Mouse (Mus musculus) spleen, postnatal 10 days (tissue): ENCODE data around the gene Anks6.

Source experiments
- DNase-seq, 2 experiments: peaks; one replicate each; pipeline ENCODE4 v3.0.0; 2021 to 2022; ENCODE audit warnings: low spot score in 2 of 2

The Anks6 gene

GRCm38 (mm10) chr4:47046974-47047373, 10.3 kb downstream of the Anks6 start:
- peak in 1 of 2 experiments; percentile 8 for DNase-seq

GRCm38 (mm10) chr4:47043866-47044265, 13.4 kb downstream of the Anks6 start:
- DNase-seq = no peak

GRCm38 (mm10) chr4:47039586-47039985, 17.6 kb downstream of the Anks6 start:
- DNase-seq = no peak

GRCm38 (mm10) chr4:47037321-47037657, 19.9 kb downstream of the Anks6 start:
- peak; percentile 65 to 84 for DNase-seq

- no peak for DNase-seq
Measured at GRCm38 (mm10) chr4:47036486-47037320, 20.5 kb downstream of the Anks6 start.

GRCm38 (mm10) chr4:47035536-47035935, 21.7 kb downstream of the Anks6 start:
- no peak for DNase-seq

GRCm38 (mm10) chr4:47032171-47032570, 25.1 kb downstream of the Anks6 start:
- DNase-seq = no peak

GRCm38 (mm10) chr4:47028791-47029190, 28.4 kb downstream of the Anks6 start:
- no peak for DNase-seq

GRCm38 (mm10) chr4:47023949-47024348, 33.3 kb downstream of the Anks6 start:
- no peak for DNase-seq

GRCm38 (mm10) chr4:47022804-47023603, 34.2 kb downstream of the Anks6 start:
- no peak for DNase-seq

- DNase-seq = peak; percentile 69 to 85
Measured at GRCm38 (mm10) chr4:47020563-47020962, 36.7 kb downstream of the Anks6 start.

- DNase-seq = no peak
Measured at GRCm38 (mm10) chr4:47015156-47015555, 42.1 kb downstream of the Anks6 start.

- DNase-seq = no peak
Measured at GRCm38 (mm10) chr4:47012476-47012875, 44.8 kb downstream of the Anks6 start.

GRCm38 (mm10) chr4:47010400-47011231, 46.6 kb downstream of the Anks6 start:
- peak; percentile 40 to 66 for DNase-seq

GRCm38 (mm10) chr4:47000626-47001395, 56.4 kb downstream of the Anks6 start:
- no peak for DNase-seq

GRCm38 (mm10) chr4:46997969-46998368, 59.3 kb downstream of the Anks6 start:
- no peak for DNase-seq

GRCm38 (mm10) chr4:46992827-46993473, 64.3 kb downstream of the Anks6 start:
- peak in 1 of 2 experiments; percentile 54 for DNase-seq

- DNase-seq = no peak
Measured at GRCm38 (mm10) chr4:46991959-46992316, 65.3 kb downstream of the Anks6 start.

GRCm38 (mm10) chr4:46991016-46991958, 65.9 kb downstream of the Anks6 start, which contains the start of gene Gabbr2:
TSS of gene Gabbr2 (minus strand) at chr4:46991873.
- DNase-seq = no peak
